Mouse (Mus musculus) intestine, postnatal 0 days (tissue): ENCODE data around the gene Bbs9. TPM values are rescaled to one million over a fixed set of nuclear protein-coding genes. Genes with fewer than 3 reads are reported as not detected.

Experiments
- ATAC-seq: fragments of 200-750 bp; cut with Nextera tagmentation; 2 replicates; pipeline ENCODE4 v1.8.0; 2017; ENCODE audit warnings: mild to moderate bottlenecking, moderate TSS enrichment, moderate library complexity
- H3K27ac ChIP-seq: fragments of 300-500 bp; sonication (generic); 2 replicates; pipeline ENCODE4 v1.5.1; 2014; ENCODE audit warnings: mild to moderate bottlenecking, low read depth, low read length, moderate library complexity
- H3K27me3 ChIP-seq: fragments of 300-500 bp; sonication (generic); replicated peaks from 2 replicates; pipeline ENCODE4 v1.6.1; 2014; ENCODE audit warnings: low read length, mixed read lengths; ENCODE audit not compliant: control insufficient read depth, insufficient read depth
- H3K36me3 ChIP-seq: fragments of 300-500 bp; sonication (generic); 2 replicates; pipeline ENCODE4 v1.6.1; 2014; ENCODE audit warnings: mild to moderate bottlenecking, moderate library complexity; ENCODE audit not compliant: control insufficient read depth, insufficient read depth
- H3K4me1 ChIP-seq: fragments of 300-500 bp; sonication (generic); replicated peaks from 2 replicates; pipeline ENCODE4 v1.6.1; 2014; ENCODE audit warnings: antibody characterized with exemption, low read length, mixed read lengths; ENCODE audit not compliant: control insufficient read depth, insufficient read depth
- H3K4me2 ChIP-seq: fragments of 300-500 bp; sonication (generic); replicated peaks from 2 replicates; pipeline ENCODE4 v1.6.1; 2014; ENCODE audit warnings: low read depth, mild to moderate bottlenecking, moderate library complexity
- H3K4me3 ChIP-seq: fragments of 300-500 bp; sonication (generic); 2 replicates; pipeline ENCODE4 v1.5.1; 2014; ENCODE audit warnings: low read depth, low read length
- H3K9ac ChIP-seq: fragments of 300-500 bp; sonication (generic); 2 replicates; pipeline ENCODE4 v1.6.1; 2014; ENCODE audit warnings: mild to moderate bottlenecking, low read depth, low read length
- H3K9me3 ChIP-seq: fragments of 300-500 bp; sonication (generic); 2 replicates; pipeline ENCODE4 v1.6.1; 2016; ENCODE audit warnings: mixed run types; ENCODE audit not compliant: control insufficient read depth
- CTCF ChIP-seq: sonication (generic); IDR thresholded peaks from 2 replicates; pipeline ENCODE4 v1.5.1; 2016; ENCODE audit warnings: low read depth, mild to moderate bottlenecking, control low read depth, antibody characterized with exemption, moderate library complexity
- WGBS: fragments of 180-500 bp; shearing (Covaris S2); extraction: QIAGEN DNeasy Blood & Tissue Kit; methylation state at CpG from one replicate; pipeline ENCODE4 v1.1.7; 2014; 5-methylcytosine and 5-hydroxymethylcytosine counted together
- polyA plus RNA-seq: library from polyadenylated mRNA; unstranded; fragments of >200 nt; fragmentation: Nextera tagmentation; extraction: Ambion mirVana; gene quantifications from 2 replicates; pipeline ENCODE4 v1.2.1, GENCODE M21; 2015

Bbs9 gene
- polyA plus RNA-seq, 1 experiment from 2014 or later = 4.9 TPM

- no peak for TF ChIP-seq CTCF
- WGBS = 81% methylated on average over 4 of the region's 4 CpGs
- Histone ChIP-seq H3K4me1 (no peaks in the 10 kb centered on the region), H3K36me3 (peaks cover 4% of the 10 kb centered on the region; the same call in 1 of the 2 replicates), H3K27ac (no peak overlapping the region), H3K9ac (no peak overlapping the region), H3K4me2 (no peak overlapping the region), H3K27me3 (no peaks in the 10 kb centered on the region), H3K9me3 (no peaks in the 10 kb centered on the region), H3K4me3 (no peak overlapping the region)
- ATAC-seq = no peak
These were observed 39.6 kb downstream of the Bbs9 start for GRCm38 (mm10) chr9:22515076-22515475.

GRCm38 (mm10) chr9:22518394-22519041 lies 43.0 kb downstream of the Bbs9 start:
- Histone ChIP-seq H3K27me3 (no peaks in the 10 kb centered on the region), H3K4me3 (no peak overlapping the region), H3K27ac (no peak overlapping the region), H3K9ac (no peak overlapping the region), H3K4me2 (no peak overlapping the region), H3K4me1 (no peaks in the 10 kb centered on the region), H3K36me3 (peaks cover 4% of the 10 kb centered on the region; the same call in 1 of the 2 replicates), H3K9me3 (no peaks in the 10 kb centered on the region)
- TF ChIP-seq CTCF = peak; percentile 87
- 92% methylated on average over 3 of the region's 3 CpGs for WGBS
- no peak for ATAC-seq

GRCm38 (mm10) chr9:22523460-22523859 lies 47.9 kb downstream of the Bbs9 start:
- H3K4me3 ChIP-seq = no peak overlapping the region
- H3K4me1 ChIP-seq = no peaks in the 10 kb centered on the region
- H3K9me3 ChIP-seq = no peaks in the 10 kb centered on the region
- no peak for ATAC-seq
- no peak for TF ChIP-seq CTCF
- no peak overlapping the region for H3K4me2 ChIP-seq
- no peak overlapping the region for H3K27ac ChIP-seq
- no peaks in the 10 kb centered on the region for H3K27me3 ChIP-seq
- WGBS = 92% methylated on average over 1 of the region's 1 CpGs
- H3K9ac ChIP-seq = no peak overlapping the region
- peaks cover 4% of the 10 kb centered on the region; the same call in 1 of the 2 replicates for H3K36me3 ChIP-seq

- no peaks in the 10 kb centered on the region for H3K9me3 ChIP-seq
- no peak for TF ChIP-seq CTCF
- H3K36me3 ChIP-seq = no peaks in the 10 kb centered on the region
- no peak overlapping the region for H3K9ac ChIP-seq
- ATAC-seq = no peak
- H3K4me2 ChIP-seq = no peak overlapping the region
- no peaks in the 10 kb centered on the region for H3K27me3 ChIP-seq
- H3K4me3 ChIP-seq = no peak overlapping the region
- no peak overlapping the region for H3K27ac ChIP-seq
- WGBS = 66% methylated on average over 3 of the region's 3 CpGs
- no peaks in the 10 kb centered on the region for H3K4me1 ChIP-seq
These were observed 55.4 kb downstream of the Bbs9 start for GRCm38 (mm10) chr9:22530734-22531489.

- H3K4me1 ChIP-seq = no peaks in the 10 kb centered on the region
- H3K9me3 ChIP-seq = no peaks in the 10 kb centered on the region
- no peak overlapping the region for H3K4me3 ChIP-seq
- peak; percentile 66 for ATAC-seq
- TF ChIP-seq CTCF = 0 out of 2 replicates have a peak, but pooled peaks have one; percentile 29
- no peak overlapping the region for H3K27ac ChIP-seq
- no peaks in the 10 kb centered on the region for H3K36me3 ChIP-seq
- no peak overlapping the region for H3K9ac ChIP-seq
- H3K27me3 ChIP-seq = no peaks in the 10 kb centered on the region
- no peak overlapping the region for H3K4me2 ChIP-seq
- WGBS = 51% methylated on average over 5 of the region's 5 CpGs
These were observed 56.6 kb downstream of the Bbs9 start for GRCm38 (mm10) chr9:22532112-22532511.

- Histone ChIP-seq H3K9ac (no peak overlapping the region), H3K36me3 (no peaks in the 10 kb centered on the region), H3K27me3 (no peaks in the 10 kb centered on the region), H3K4me1 (0 out of 2 replicates have a peak, but pooled peaks cover 2% of the 10 kb centered on the region), H3K27ac (no peak overlapping the region), H3K4me2 (no peak overlapping the region), H3K9me3 (no peaks in the 10 kb centered on the region), H3K4me3 (no peak overlapping the region)
- peak; percentile 82 for TF ChIP-seq CTCF
- 0 out of 2 replicates have a peak, but pooled peaks have one; percentile 37 for ATAC-seq
- 45% methylated on average over 9 of the region's 9 CpGs for WGBS
These were observed 57.4 kb downstream of the Bbs9 start for GRCm38 (mm10) chr9:22532810-22533447.
